Mouse (Mus musculus) ovary, adult 18-20 months (tissue): ENCODE results near the gene Nfib.
A peak's percentile ranks its signal among the peaks of the same experiment; 100 is the strongest.

Experiments used
- DNase-seq: peaks from one replicate; pipeline ENCODE4 v3.0.0; 2022; ENCODE audit warnings: low spot score, mixed read lengths

Nfib gene

DNA sequence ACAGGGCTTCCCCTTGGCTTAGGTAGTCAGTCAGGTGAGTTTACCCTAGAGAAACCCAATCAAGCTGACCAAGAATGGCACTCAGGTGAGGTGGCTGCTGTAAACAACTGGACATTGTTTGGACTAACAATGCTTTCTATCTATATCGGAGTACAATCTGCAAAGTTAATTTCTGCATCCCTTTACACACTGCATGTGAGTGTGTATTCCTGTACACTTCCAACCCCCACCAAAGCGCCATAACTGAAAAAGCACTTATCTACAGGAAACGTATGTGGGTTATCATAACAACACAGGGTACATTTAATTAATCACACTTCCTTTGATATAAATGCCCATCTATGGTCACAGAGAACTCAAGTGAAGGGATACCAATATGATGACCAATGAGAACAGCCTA lies 346.4 kb downstream of the Nfib start:
- DNase-seq = no peak

DNA sequence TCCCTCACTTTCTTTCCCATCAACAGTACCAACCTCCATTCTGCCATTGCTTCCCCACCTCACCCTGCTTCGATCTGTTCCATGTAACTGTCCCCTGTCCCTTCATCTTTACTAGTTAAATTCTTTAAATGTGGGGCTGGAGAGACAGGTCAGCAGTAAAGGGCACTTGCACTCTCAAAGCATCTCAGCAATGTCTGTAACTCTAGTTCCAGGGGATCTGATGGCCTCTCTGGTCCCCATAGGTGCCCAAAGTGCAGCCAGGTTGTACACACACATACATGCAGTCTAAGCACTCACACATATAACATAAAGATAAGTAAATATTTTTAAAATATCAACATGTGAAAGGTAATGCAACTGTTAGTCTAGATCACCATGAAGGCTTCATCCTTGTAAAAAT lies 356.5 kb downstream of the Nfib start:
- DNase-seq = no peak

- peak; percentile 72 for DNase-seq
These were observed 360.8 kb downstream of the Nfib start for GRCm38 (mm10) chr4:82344787-82345186.

DNA sequence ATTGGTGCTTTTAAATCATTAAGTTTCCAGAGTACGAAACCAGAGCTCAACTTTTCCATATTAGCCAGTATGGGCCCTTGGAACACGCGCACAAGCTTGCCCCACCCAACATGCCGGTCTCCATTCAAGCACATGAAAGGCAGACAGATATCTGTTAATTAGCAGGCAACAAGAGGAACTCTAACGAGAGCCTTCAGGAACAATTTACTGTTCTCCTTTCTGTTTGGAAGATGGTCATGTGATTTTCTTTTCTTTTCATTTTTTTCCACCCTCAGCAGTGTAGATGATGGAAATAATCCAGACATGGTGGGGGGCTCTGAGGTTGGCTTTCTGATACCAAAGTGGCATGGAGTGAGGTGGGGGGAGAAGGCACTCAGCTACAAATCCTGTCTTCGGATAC lies 361.3 kb downstream of the Nfib start:
- no peak for DNase-seq

- DNase-seq = no peak
These were observed 366.6 kb downstream of the Nfib start for GRCm38 (mm10) chr4:82338930-82339329.

DNA sequence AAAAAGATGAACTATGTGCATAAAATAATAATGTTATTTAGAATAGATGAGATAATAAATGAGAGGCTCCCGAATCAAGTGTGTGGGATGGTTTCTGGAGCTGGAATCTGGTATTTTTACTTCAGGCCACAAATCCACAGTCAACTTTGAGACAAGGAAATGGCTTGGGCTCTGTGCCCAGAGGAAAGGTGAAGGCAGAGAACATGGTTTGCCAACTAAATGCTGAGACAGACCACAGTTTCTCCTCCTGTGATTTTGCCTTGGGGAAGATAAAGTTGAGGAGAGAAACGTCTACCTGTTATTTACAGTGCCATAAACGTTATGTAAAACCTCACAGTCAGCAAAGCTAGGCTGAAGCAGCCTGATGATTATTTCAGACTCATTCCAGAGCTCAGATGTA lies 367.1 kb downstream of the Nfib start:
- DNase-seq = no peak

- DNase-seq = no peak
These were observed 368.6 kb downstream of the Nfib start for GRCm38 (mm10) chr4:82336951-82337381.

GRCm38 (mm10) chr4:82335266-82335865 lies 370.2 kb downstream of the Nfib start:
- DNase-seq = no peak

DNA sequence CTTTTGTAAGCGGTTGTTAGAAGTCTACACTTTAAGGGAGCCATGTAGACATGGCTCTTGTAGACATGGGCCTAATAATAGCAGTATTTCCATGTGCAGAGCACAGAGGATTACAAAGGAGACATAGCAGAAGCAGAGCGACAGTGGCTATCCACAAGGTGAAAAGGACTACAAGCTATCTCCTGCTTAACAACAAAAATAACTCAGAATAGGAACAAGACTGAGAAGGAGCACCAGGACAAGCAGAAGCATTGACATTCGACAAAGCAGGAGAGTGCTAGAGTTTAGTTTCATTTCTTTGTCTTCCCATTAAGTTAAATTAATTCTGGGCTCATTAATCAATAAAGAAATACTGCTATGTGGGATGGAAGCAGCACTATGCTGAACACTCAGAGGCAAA lies 372.1 kb downstream of the Nfib start:
- DNase-seq = no peak

DNA sequence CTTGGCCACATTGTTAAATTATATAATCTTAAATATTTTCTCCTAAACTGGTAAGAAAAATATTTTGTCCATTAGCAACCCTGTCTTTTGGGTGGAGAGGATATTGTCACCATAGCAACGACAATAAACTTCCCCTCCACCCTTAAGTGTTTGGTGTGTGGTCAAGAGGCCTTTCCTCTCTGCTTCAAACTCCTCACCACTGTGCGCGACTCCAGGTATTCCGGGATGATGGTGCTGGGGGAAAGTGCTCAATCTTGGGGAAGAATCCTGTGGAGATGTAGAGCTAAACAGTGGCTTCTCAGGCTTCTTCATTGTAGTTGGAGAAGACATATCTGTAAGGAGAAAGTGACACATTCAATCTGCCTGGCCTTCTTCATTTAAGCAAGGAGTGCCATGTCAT lies 375.5 kb downstream of the Nfib start:
- no peak for DNase-seq

DNA sequence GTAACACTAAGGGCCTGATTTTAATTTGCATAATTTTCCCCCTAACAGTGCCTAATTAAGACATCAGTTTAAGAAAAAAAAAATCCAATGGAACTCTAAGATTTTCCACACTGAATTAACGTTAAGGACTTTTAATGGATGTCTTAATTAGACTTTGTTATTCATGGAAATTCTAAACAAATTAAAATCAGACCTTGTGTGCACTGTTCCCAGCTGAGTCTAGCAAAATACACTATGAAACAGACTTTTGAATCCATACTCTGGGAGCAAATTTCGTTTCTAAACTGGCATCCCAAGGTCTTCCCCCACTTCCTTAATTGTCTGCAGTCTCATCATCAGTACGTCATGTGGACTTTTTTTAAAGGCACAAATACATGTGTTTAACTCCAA lies 379.4 kb downstream of the Nfib start:
- no peak for DNase-seq

GRCm38 (mm10) chr4:82325409-82326139 lies 380.0 kb downstream of the Nfib start:
- DNase-seq = no peak

- no peak for DNase-seq
These were observed 380.6 kb downstream of the Nfib start for GRCm38 (mm10) chr4:82324977-82325376.

GRCm38 (mm10) chr4:82321008-82321407 lies 384.5 kb downstream of the Nfib start:
- no peak for DNase-seq

GRCm38 (mm10) chr4:82319388-82319787 lies 386.2 kb downstream of the Nfib start:
- DNase-seq = no peak

GRCm38 (mm10) chr4:82316168-82316567 lies 389.4 kb downstream of the Nfib start:
- no peak for DNase-seq

DNA sequence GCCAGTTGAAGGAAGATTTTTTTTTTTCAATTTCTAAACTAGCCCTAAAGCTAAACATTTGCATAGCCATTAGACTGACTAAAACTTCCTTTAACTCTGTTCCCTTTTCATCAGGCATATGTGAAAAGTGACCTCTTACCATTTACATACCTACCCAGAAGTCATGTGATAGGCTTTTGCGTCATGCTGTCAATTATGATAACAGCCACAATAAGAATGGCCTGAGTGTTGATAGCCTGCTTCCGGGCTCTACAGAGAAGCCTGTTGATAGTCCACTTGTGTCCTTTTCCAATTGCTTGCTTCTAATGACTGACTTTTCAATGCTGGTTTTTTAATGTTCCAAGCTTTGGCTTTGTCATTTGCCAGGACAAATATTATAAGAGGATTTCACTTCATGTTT lies 389.8 kb downstream of the Nfib start:
- no peak for DNase-seq

DNA sequence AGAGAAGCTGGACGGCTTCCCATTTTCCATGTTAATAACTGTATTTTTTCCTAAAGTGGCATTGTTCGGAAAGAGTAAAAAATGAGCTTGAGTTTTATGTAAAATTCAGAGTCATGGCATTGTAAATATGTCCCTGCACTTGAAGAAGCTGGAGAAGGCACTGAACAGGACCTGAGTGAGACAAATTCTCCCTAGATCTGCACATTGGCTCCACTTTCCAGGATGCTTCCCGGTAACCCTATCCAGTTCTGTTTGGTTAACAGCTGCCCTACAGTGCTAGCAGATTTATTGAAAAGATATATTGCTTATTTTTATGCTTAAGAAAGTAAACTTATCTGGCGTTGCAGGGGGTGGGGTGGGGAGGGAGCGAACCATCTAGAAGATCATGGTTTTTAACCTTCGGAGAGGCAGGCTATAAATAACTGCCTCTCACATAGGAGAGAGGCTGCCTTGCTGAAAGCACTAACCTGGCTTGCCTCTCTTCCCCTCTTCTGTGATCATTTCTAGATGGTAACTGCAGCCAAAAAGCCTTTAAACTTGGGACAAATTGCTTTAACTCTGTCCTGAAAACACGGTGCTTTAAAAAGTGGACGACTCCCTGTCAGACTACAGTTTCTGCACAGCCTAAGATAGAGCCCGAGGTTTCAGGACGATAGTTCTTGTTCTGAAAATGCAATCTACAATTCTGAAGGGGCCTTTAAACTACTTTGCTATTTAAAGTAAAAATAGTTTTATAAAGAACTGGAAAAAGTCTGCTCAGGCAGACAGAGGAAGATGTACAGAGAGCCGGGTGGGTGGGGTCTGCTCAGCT lies 394.4 kb downstream of the Nfib start:
- DNase-seq = no peak

DNA sequence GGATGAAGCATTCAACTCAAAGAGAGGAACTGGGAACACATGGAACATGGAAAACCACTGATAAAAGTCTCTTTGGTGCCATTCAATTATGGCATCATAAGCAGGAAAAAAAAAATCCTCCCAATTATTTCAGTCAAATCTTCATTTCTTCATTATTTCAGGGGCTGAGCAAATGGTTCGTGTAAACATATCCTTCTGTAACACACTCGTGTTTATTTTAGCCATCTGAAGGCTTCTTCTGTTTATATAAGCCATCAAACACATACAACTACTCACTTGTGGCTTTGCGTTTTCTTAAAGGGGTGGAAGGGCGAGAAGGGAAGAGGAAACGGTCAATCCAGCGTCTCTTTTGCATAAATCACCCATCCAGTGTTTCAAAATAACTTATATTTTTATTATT lies 399.5 kb downstream of the Nfib start:
- DNase-seq = no peak

- peak; percentile 5 for DNase-seq
These were observed 401.2 kb downstream of the Nfib start for GRCm38 (mm10) chr4:82304148-82304871.

DNA sequence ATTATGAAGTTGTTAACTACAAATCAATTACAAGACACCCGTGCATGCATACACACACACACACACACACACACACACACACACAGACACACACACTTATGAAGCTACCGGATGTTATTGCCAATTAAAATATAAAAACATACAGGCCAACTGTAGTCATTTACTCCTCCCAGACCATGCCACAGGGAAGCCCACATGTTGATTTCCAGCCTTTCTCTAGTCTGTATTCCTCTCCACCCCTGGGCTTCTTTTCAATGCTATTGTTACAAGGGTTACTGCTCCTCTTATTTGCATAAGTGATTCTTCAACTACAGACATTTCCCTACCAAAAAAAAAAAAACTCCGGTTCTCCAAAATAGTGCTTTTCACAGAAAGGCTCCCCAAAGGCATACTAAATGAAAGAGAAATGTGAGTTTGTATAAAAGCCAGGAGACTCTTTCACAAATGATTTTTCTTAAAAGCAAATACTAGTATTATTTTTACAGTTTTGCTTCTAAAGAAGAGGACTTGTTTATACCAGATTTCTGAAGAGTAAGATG lies 402.1 kb downstream of the Nfib start:
- no peak for DNase-seq

GRCm38 (mm10) chr4:82302901-82303300 lies 402.6 kb downstream of the Nfib start:
- DNase-seq = no peak
